In the genomic region with DNA sequence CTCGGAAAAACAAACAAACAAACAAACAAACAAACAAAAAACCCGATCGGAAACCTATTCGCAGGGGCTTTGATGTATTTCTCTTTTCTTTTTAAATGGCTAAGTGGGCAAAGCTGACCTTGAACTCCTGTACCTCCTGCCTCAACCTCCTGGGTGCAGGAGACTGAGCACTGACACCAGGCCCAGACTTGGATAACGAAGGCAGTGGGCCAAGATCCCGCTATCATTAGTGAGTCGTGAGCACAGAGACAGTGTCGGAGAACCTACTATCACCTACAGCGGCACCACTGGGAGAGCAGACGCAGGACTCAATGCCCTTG, we compare ENCODE assay signal across 9 mouse cellular contexts. TPM values are rescaled to one million over a fixed set of nuclear protein-coding genes. Genes with fewer than 3 reads are reported as not detected.
DNase-seq lines count a peak whose midpoint lies in the region; ATAC-seq and TF ChIP-seq lines count a peak whose summit lies in the region.
"Had no signal": no experiment of that assay in that cellular context is flagged by ENCODE, and none has a peak within 500 bp of the region (broad histone marks: within the 10 kb centered on the region; RNA-seq: fewer than 3 reads in every experiment).

No protein-coding gene starts in this region.

- peak overlapping the region; percentile 98 for H3K4me3 ChIP-seq in heart, embryonic 10.5 days
- peak overlapping the region; percentile 74 to 97 (median 93) for H3K4me3 ChIP-seq in CH12.LX (replicated peaks in 1 of 3; ENCODE audit: low read depth in 2 of 3, low read length in 2 of 3, poor library complexity in 1 of 3)
- peak overlapping the region; percentile 94 for H3K4me3 ChIP-seq in forebrain, embryonic 15.5 days
- H3K4me3 ChIP-seq in liver, embryonic 15.5 days (replicated peaks), result peak overlapping the region; percentile 99

- no peak for TF ChIP-seq EP300 in CH12.LX (IDR thresholded peaks at IDR 0.05; ENCODE audit: low read length)

- H3K9me3 ChIP-seq in heart, embryonic 10.5 days, result no peaks in the 10 kb centered on the region
- H3K9me3 ChIP-seq in CH12.LX (replicated peaks; ENCODE audit: low read length), result no peaks in the 10 kb centered on the region
- no peaks in the 10 kb centered on the region for H3K9me3 ChIP-seq in forebrain, embryonic 15.5 days
- no peaks in the 10 kb centered on the region for H3K9me3 ChIP-seq in liver, embryonic 15.5 days (replicated peaks)

- dilution Hi-C loops in CH12.LX (cut with MboI; ENCODE audit: extremely low pct_ligation_motif_present, extremely low pct_unique_long_range_greater_than_20kb, low sequenced_read_pairs), result no loop called here

- H3K27me3 ChIP-seq in heart, embryonic 10.5 days (ENCODE audit: insufficient read depth, poor library complexity, severe bottlenecking), result no peaks in the 10 kb centered on the region
- H3K27me3 ChIP-seq in CH12.LX (replicated peaks), result no peaks in the 10 kb centered on the region
- H3K27me3 ChIP-seq in forebrain, embryonic 15.5 days, result no peaks in the 10 kb centered on the region
- no peaks in the 10 kb centered on the region for H3K27me3 ChIP-seq in liver, embryonic 15.5 days

- no peak for TF ChIP-seq CTCF in CH12.LX (conservative IDR thresholded peaks at IDR 0.05 in 1 of 2, IDR thresholded peaks at IDR 0.05 in 1 of 2; ENCODE audit: low read depth in 2 of 2, low read length in 2 of 2)

- in situ Hi-C loops in CH12.LX (cut with MboI; ENCODE audit: low pct_ligation_motif_present, low pct_unique_long_range_greater_than_20kb, low sequenced_read_pairs), result no loop called here

- no peak for DNase-seq in heart, embryonic 10.5 days (ENCODE audit: low spot score)
- DNase-seq in heart, postnatal 4 days, result no peak
- no peak for DNase-seq in CH12.LX (ENCODE audit: extremely low read depth)
- DNase-seq in adrenal gland, postnatal 36 days, result no peak
- DNase-seq in embryo, embryonic 10 days (ENCODE audit: low spot score), result no peak
- DNase-seq in gastrocnemius, postnatal 25 days, result no peak

- no peak for TF ChIP-seq RAD21 in CH12.LX (IDR thresholded peaks at IDR 0.05; ENCODE audit: low read depth, low read length)

- peaks cover 37% of the 10 kb centered on the region for H3K36me3 ChIP-seq in heart, embryonic 10.5 days
- peaks cover 16 to 39% of the 10 kb centered on the region in 2 experiments for H3K36me3 ChIP-seq in CH12.LX (replicated peaks in 1 of 2; ENCODE audit: control insufficient read depth in 1 of 2, insufficient read depth in 1 of 2, low read length in 1 of 2)
- H3K36me3 ChIP-seq in forebrain, embryonic 15.5 days, result 0 out of 2 replicates have a peak, but pooled peaks cover 2% of the 10 kb centered on the region
- peaks cover 38% of the 10 kb centered on the region for H3K36me3 ChIP-seq in liver, embryonic 15.5 days (replicated peaks)

- H3K79me2 ChIP-seq in CH12.LX (replicated peaks; ENCODE audit: control insufficient read depth, extremely low read depth, insufficient read depth, poor library complexity, severe bottlenecking), result peaks cover 35% of the 10 kb centered on the region

- H3K4me2 ChIP-seq in CH12.LX (ENCODE audit: insufficient read depth, low read depth, poor library complexity, severe bottlenecking), result peak overlapping the region; percentile 86
- peak overlapping the region; percentile 72 for H3K4me2 ChIP-seq in forebrain, embryonic 15.5 days (replicated peaks)
- H3K4me2 ChIP-seq in liver, embryonic 15.5 days, result peak overlapping the region; percentile 84

- peaks cover 13% of the 10 kb centered on the region for H3K4me1 ChIP-seq in heart, embryonic 10.5 days
- H3K4me1 ChIP-seq in CH12.LX (ENCODE audit: control insufficient read depth in 1 of 2, insufficient read depth in 2 of 2), result peaks cover 7 to 30% of the 10 kb centered on the region in 2 experiments
- H3K4me1 ChIP-seq in forebrain, embryonic 15.5 days, result peaks cover 11% of the 10 kb centered on the region; the same call in 1 of the 2 replicates
- H3K4me1 ChIP-seq in liver, embryonic 15.5 days (replicated peaks), result peaks cover 40% of the 10 kb centered on the region

- 3% methylated on average over 10 of the region's 10 CpGs for WGBS in heart, embryonic 10.5 days
- 8% methylated on average over 10 of the region's 10 CpGs for WGBS in forebrain, embryonic 15.5 days
- WGBS in liver, embryonic 15.5 days (ENCODE audit: insufficient replicate concordance), result 1% methylated on average over 10 of the region's 10 CpGs

- ATAC-seq in forebrain, embryonic 15.5 days (replicated peaks), result no peak
- no peak for ATAC-seq in liver, embryonic 15.5 days (ENCODE audit: insufficient read depth)

- H3K27ac ChIP-seq in heart, embryonic 10.5 days, result peak overlapping the region; percentile 99
- peak overlapping the region; percentile 65 for H3K27ac ChIP-seq in CH12.LX (ENCODE audit: insufficient read depth, low read depth)
- peak overlapping the region; percentile 82; the same call in 1 of the 2 replicates for H3K27ac ChIP-seq in forebrain, embryonic 15.5 days (replicated peaks)
- H3K27ac ChIP-seq in liver, embryonic 15.5 days (replicated peaks), result peak overlapping the region; percentile 99

- H3K9ac ChIP-seq in CH12.LX (ENCODE audit: insufficient read depth, low read depth), result peak overlapping the region; percentile 62
- H3K9ac ChIP-seq in forebrain, embryonic 15.5 days (replicated peaks), result peak overlapping the region; percentile 64
- peak overlapping the region; percentile 98 for H3K9ac ChIP-seq in liver, embryonic 15.5 days

- no peak for TF ChIP-seq POLR2A in CH12.LX (IDR thresholded peaks at IDR 0.05; ENCODE audit: low read depth, low read length)

TF ChIP-seq in CH12.LX, 34 proteins besides CTCF, POLR2A, EP300 and RAD21:
- TF ChIP-seq USF2 (conservative IDR thresholded peaks at IDR 0.05; ENCODE audit: low read depth, low read length) (no peak), MXI1 (IDR thresholded peaks at IDR 0.05; ENCODE audit: low read depth, low read length) (peak; percentile 57; the same call in 1 of the 2 replicates), POLR2AphosphoS2 (IDR thresholded peaks at IDR 0.05; ENCODE audit: low read depth, low read length) (no peak), JUN (IDR thresholded peaks at IDR 0.05; ENCODE audit: insufficient read depth, low read depth, low read length) (no peak), PAX5 (IDR thresholded peaks at IDR 0.05; ENCODE audit: low read length) (no peak)

RNA-seq across cellular contexts. Expression of a gene that starts 0.7 kb away (rescaled TPM):
- polyA plus RNA-seq in heart, embryonic 10.5 days (2016; fragmentation: Nextera tagmentation; extraction: Ambion mirVana), result 126 and 136 TPM in 2 replicates
- 10 to 100 TPM; 69.9 to 75.8 TPM for total RNA-seq in heart, postnatal 4 days (2021)
- 117 and 138 TPM in 2 replicates for total RNA-seq in CH12.LX (2012; rRNA removed)
- 166 and 191 TPM in 2 replicates for total RNA-seq in CH12.LX (2014; rRNA removed)
- 164 and 166 TPM in 2 replicates for polyA plus RNA-seq in CH12.LX (2012; ENCODE audit: insufficient read length, low read depth)
- polyA plus RNA-seq in forebrain, embryonic 15.5 days (2015; fragmentation: Nextera tagmentation; extraction: Ambion mirVana), result 41.1 and 50.3 TPM in 2 replicates
- 95.4 and 113 TPM in 2 replicates for polyA plus RNA-seq in liver, embryonic 15.5 days (2015; fragmentation: Nextera tagmentation; extraction: Ambion mirVana)
- total RNA-seq in adrenal gland, postnatal 36 days (2021), result 10 to 100 TPM; 10.7 to 12.2 TPM
- total RNA-seq in gastrocnemius, postnatal 25 days (2021), result 1 to 10 TPM; 2.3 to 4.9 TPM

RNA-seq across cellular contexts. Expression of a gene that starts 20.0 kb away (rescaled TPM):
- not detected in 2 replicates for polyA plus RNA-seq in heart, embryonic 10.5 days (2016; fragmentation: Nextera tagmentation; extraction: Ambion mirVana)
- not detected for total RNA-seq in heart, postnatal 4 days (2021)
- total RNA-seq in CH12.LX (2012; rRNA removed) (not detected in 2 replicates), CH12.LX (2014; rRNA removed) (not detected in 2 replicates)
- polyA plus RNA-seq in CH12.LX (2012; ENCODE audit: insufficient read length, low read depth), result not detected in 2 replicates
- polyA plus RNA-seq in forebrain, embryonic 15.5 days (2015; fragmentation: Nextera tagmentation; extraction: Ambion mirVana), result not detected in 2 replicates
- not detected in 2 replicates for polyA plus RNA-seq in liver, embryonic 15.5 days (2015; fragmentation: Nextera tagmentation; extraction: Ambion mirVana)
- not detected for total RNA-seq in adrenal gland, postnatal 36 days (2021)
- not detected for total RNA-seq in gastrocnemius, postnatal 25 days (2021)
- total RNA-seq: common myeloid progenitor, adult 5-6 weeks had no signal

RNA-seq across cellular contexts. Expression of a gene that starts 40.4 kb away (rescaled TPM):
- polyA plus RNA-seq in heart, embryonic 10.5 days (2016; fragmentation: Nextera tagmentation; extraction: Ambion mirVana), result 8.0 and 10.4 TPM in 2 replicates
- 100 to 1,000 TPM; 156 to 166 TPM for total RNA-seq in heart, postnatal 4 days (2021)
- total RNA-seq in CH12.LX (2012; rRNA removed) (21.8 and 28.3 TPM in 2 replicates), CH12.LX (2014; rRNA removed) (37.0 and 39.0 TPM in 2 replicates)
- polyA plus RNA-seq in CH12.LX (2012; ENCODE audit: insufficient read length, low read depth), result 47.5 and 47.7 TPM in 2 replicates
- polyA plus RNA-seq in forebrain, embryonic 15.5 days (2015; fragmentation: Nextera tagmentation; extraction: Ambion mirVana), result 29.0 and 30.8 TPM in 2 replicates
- 8.3 and 11.3 TPM in 2 replicates for polyA plus RNA-seq in liver, embryonic 15.5 days (2015; fragmentation: Nextera tagmentation; extraction: Ambion mirVana)
- total RNA-seq in adrenal gland, postnatal 36 days (2021), result 100 to 1,000 TPM; 226 to 236 TPM
- total RNA-seq in gastrocnemius, postnatal 25 days (2021), result 10 to 100 TPM; 35.8 to 38.3 TPM

Comparison
In these comparisons a context has a peak if more than half of its experiments do, and no peak if none do; other contexts are left out.
1. RNA of a gene that starts 0.7 kb away (total RNA-seq): 117 to 191 TPM in CH12.LX and 69.9 to 75.8 TPM in heart, postnatal 4 days; 10.7 to 12.2 TPM in adrenal gland, postnatal 36 days and 2.3 to 4.9 TPM in gastrocnemius, postnatal 25 days; every median in the first group is over 4 times any median in the second.
2. Peak in every context shown above with its lines, with median percentiles within 50 percentile points of each other: H3K27ac ChIP-seq, H3K4me3 ChIP-seq, H3K4me2 ChIP-seq and H3K9ac ChIP-seq.